12 mouse cellular contexts compared by ENCODE assay signal in genomic region chr6:83496753-83497710, GRCm38 (mm10). TPM values are rescaled to one million over a fixed set of nuclear protein-coding genes. Genes with fewer than 3 reads are reported as not detected.
DNase-seq lines count a peak whose midpoint lies in the region; ATAC-seq and TF ChIP-seq lines count a peak whose summit lies in the region.
"Had no signal": no experiment of that assay in that cellular context is flagged by ENCODE, and none has a peak within 500 bp of the region (broad histone marks: within the 10 kb centered on the region; RNA-seq: fewer than 3 reads in every experiment).

No protein-coding gene starts in this region.

- peaks cover 56% of the 10 kb centered on the region for H3K36me3 ChIP-seq in heart, embryonic 10.5 days
- H3K36me3 ChIP-seq in forebrain, embryonic 12.5 days (replicated peaks): peaks cover 56% of the 10 kb centered on the region
- H3K36me3 ChIP-seq in midbrain, postnatal 0 days (ENCODE audit: insufficient read depth, low read length): peaks cover 9% of the 10 kb centered on the region

- no peak overlapping the region for H3K4me2 ChIP-seq in forebrain, embryonic 12.5 days
- no peak overlapping the region for H3K4me2 ChIP-seq in midbrain, postnatal 0 days (ENCODE audit: low read depth, low read length, poor library complexity, severe bottlenecking)
- H3K4me2 ChIP-seq: limb, embryonic 13.5 days; neural tube, embryonic 13.5 days had no signal

- WGBS in heart, embryonic 10.5 days: 74% methylated on average over 22 of the region's 22 CpGs
- WGBS in forebrain, embryonic 12.5 days: 89% methylated on average over 22 of the region's 22 CpGs
- 77% methylated on average over 22 of the region's 22 CpGs for WGBS in midbrain, postnatal 0 days

- DNase-seq in heart, adult 11 months: peak; percentile 95
- DNase-seq in heart, embryonic 10.5 days (ENCODE audit: low spot score): no peak
- peak; percentile 47 for DNase-seq in 3134 (ENCODE audit: extremely low read depth, insufficient read length, low spot score)
- peak; percentile 82 for DNase-seq in adrenal gland, postnatal 10 days
- peak; percentile 37 to 60 for DNase-seq in heart, postnatal 14 days
- no peak for DNase-seq in midbrain, postnatal 0 days (ENCODE audit: low spot score)
- DNase-seq in thymus, postnatal 0 days (ENCODE audit: low spot score): no peak
- DNase-seq: cerebellum, adult 11 months; gastrocnemius, postnatal 36 days had no signal

- H3K4me3 ChIP-seq in heart, embryonic 10.5 days: no peak overlapping the region
- no peak overlapping the region for H3K4me3 ChIP-seq in forebrain, embryonic 12.5 days (replicated peaks)
- no peak overlapping the region for H3K4me3 ChIP-seq in midbrain, postnatal 0 days (ENCODE audit: low read depth, low read length)
- H3K4me3 ChIP-seq: limb, embryonic 13.5 days; neural tube, embryonic 13.5 days had no signal

- H3K27ac ChIP-seq in heart, embryonic 10.5 days: no peak overlapping the region
- no peak overlapping the region for H3K27ac ChIP-seq in forebrain, embryonic 12.5 days
- H3K27ac ChIP-seq in midbrain, postnatal 0 days (ENCODE audit: low read depth, low read length): no peak overlapping the region
- H3K27ac ChIP-seq: limb, embryonic 13.5 days; neural tube, embryonic 13.5 days had no signal

- no peaks in the 10 kb centered on the region for H3K9me3 ChIP-seq in heart, embryonic 10.5 days
- H3K9me3 ChIP-seq in forebrain, embryonic 12.5 days: no peaks in the 10 kb centered on the region
- no peaks in the 10 kb centered on the region for H3K9me3 ChIP-seq in midbrain, postnatal 0 days (ENCODE audit: low read length)
- H3K9me3 ChIP-seq: neural tube, embryonic 13.5 days had no signal

- no peaks in the 10 kb centered on the region for H3K27me3 ChIP-seq in heart, embryonic 10.5 days (ENCODE audit: insufficient read depth, poor library complexity, severe bottlenecking)
- no peaks in the 10 kb centered on the region for H3K27me3 ChIP-seq in forebrain, embryonic 12.5 days
- no peaks in the 10 kb centered on the region for H3K27me3 ChIP-seq in midbrain, postnatal 0 days (ENCODE audit: insufficient read depth, low read length)
- H3K27me3 ChIP-seq: limb, embryonic 13.5 days; neural tube, embryonic 13.5 days had no signal

- H3K9ac ChIP-seq in forebrain, embryonic 12.5 days: no peak overlapping the region
- H3K9ac ChIP-seq in midbrain, postnatal 0 days (replicated peaks; ENCODE audit: low read length, poor library complexity, severe bottlenecking): no peak overlapping the region
- H3K9ac ChIP-seq: limb, embryonic 13.5 days; neural tube, embryonic 13.5 days had no signal

- H3K4me1 ChIP-seq in heart, embryonic 10.5 days: peaks cover 4% of the 10 kb centered on the region
- H3K4me1 ChIP-seq in forebrain, embryonic 12.5 days: no peaks in the 10 kb centered on the region
- no peaks in the 10 kb centered on the region; the same call in 1 of the 2 replicates for H3K4me1 ChIP-seq in midbrain, postnatal 0 days (ENCODE audit: insufficient read depth, low read length)
- H3K4me1 ChIP-seq: limb, embryonic 13.5 days; neural tube, embryonic 13.5 days had no signal

- intact Hi-C loops in heart, postnatal 14 days (cut with DNase I): no loop called here

- no peak for ATAC-seq in forebrain, embryonic 12.5 days (ENCODE audit: low FRiP score)
- ATAC-seq in midbrain, postnatal 0 days (ENCODE audit: low FRiP score): no peak

- TF ChIP-seq CTCF in midbrain, postnatal 0 days (IDR thresholded peaks at IDR 0.05): no peak

RNA-seq across cellular contexts. Expression of gene Dguok, which starts 9.7 kb away (rescaled TPM):
- polyA plus RNA-seq in heart, embryonic 10.5 days (2016; fragmentation: Nextera tagmentation; extraction: Ambion mirVana): 56.5 and 59.1 TPM in 2 replicates
- 10 to 100 TPM; 38.0 to 50.0 TPM for total RNA-seq in adrenal gland, postnatal 10 days (2021)
- 10 to 100 TPM; 28.3 to 31.8 TPM for total RNA-seq in heart, postnatal 14 days (2021)
- polyA plus RNA-seq in forebrain, embryonic 12.5 days (2016; fragmentation: Nextera tagmentation; extraction: Ambion mirVana): 56.3 and 64.7 TPM in 2 replicates
- total RNA-seq in midbrain, postnatal 0 days (2014; rRNA removed): 31.4 and 55.2 TPM in 2 replicates
- polyA plus RNA-seq in midbrain, postnatal 0 days (2015; fragmentation: Nextera tagmentation; extraction: Ambion mirVana): 48.5 and 52.3 TPM in 2 replicates
- 71.6 and 81.6 TPM in 2 replicates for polyA plus RNA-seq in thymus, postnatal 0 days (2015; fragmentation: Nextera tagmentation; extraction: Ambion mirVana)

RNA-seq across cellular contexts. Expression of gene Tet3, which starts 38.1 kb away (rescaled TPM):
- 29.8 and 31.3 TPM in 2 replicates for polyA plus RNA-seq in heart, embryonic 10.5 days (2016; fragmentation: Nextera tagmentation; extraction: Ambion mirVana)
- total RNA-seq in adrenal gland, postnatal 10 days (2021): 10 to 100 TPM; 57.4 to 64.4 TPM
- 10 to 100 TPM; 46.2 to 49.0 TPM for total RNA-seq in heart, postnatal 14 days (2021)
- polyA plus RNA-seq in forebrain, embryonic 12.5 days (2016; fragmentation: Nextera tagmentation; extraction: Ambion mirVana): 62.7 and 74.3 TPM in 2 replicates
- 32.0 and 38.3 TPM in 2 replicates for total RNA-seq in midbrain, postnatal 0 days (2014; rRNA removed)
- polyA plus RNA-seq in midbrain, postnatal 0 days (2015; fragmentation: Nextera tagmentation; extraction: Ambion mirVana): 45.3 and 48.5 TPM in 2 replicates
- polyA plus RNA-seq in thymus, postnatal 0 days (2015; fragmentation: Nextera tagmentation; extraction: Ambion mirVana): 19.7 and 24.1 TPM in 2 replicates

RNA-seq across cellular contexts. Expression of gene Actg2, which starts 39.0 kb away (rescaled TPM):
- 1.7 and 7.0 TPM in 2 replicates for polyA plus RNA-seq in heart, embryonic 10.5 days (2016; fragmentation: Nextera tagmentation; extraction: Ambion mirVana)
- 1 to 10 TPM; 3.2 to 5.6 TPM for total RNA-seq in adrenal gland, postnatal 10 days (2021)
- 1 to 10 TPM; 3.2 to 5.1 TPM for total RNA-seq in heart, postnatal 14 days (2021)
- 2.2 and 4.3 TPM in 2 replicates for polyA plus RNA-seq in forebrain, embryonic 12.5 days (2016; fragmentation: Nextera tagmentation; extraction: Ambion mirVana)
- total RNA-seq in midbrain, postnatal 0 days (2014; rRNA removed): 1.6 and 2.0 TPM in 2 replicates
- 1.6 and 1.8 TPM in 2 replicates for polyA plus RNA-seq in midbrain, postnatal 0 days (2015; fragmentation: Nextera tagmentation; extraction: Ambion mirVana)
- polyA plus RNA-seq in thymus, postnatal 0 days (2015; fragmentation: Nextera tagmentation; extraction: Ambion mirVana): 1.6 and 2.1 TPM in 2 replicates

Comparison
In these comparisons a context has a peak if more than half of its experiments do, and no peak if none do; other contexts are left out.
1. DNase-seq: peak in heart, adult 11 months (single experiment), 3134 (single experiment), adrenal gland, postnatal 10 days (single experiment) and heart, postnatal 14 days (2 of 2); none in heart, embryonic 10.5 days (single experiment), midbrain, postnatal 0 days (single experiment) and thymus, postnatal 0 days (single experiment).